Mouse (Mus musculus) intestine, embryonic 14.5 days (tissue): ENCODE data around the gene Ddb2. TPM values are rescaled to one million over a fixed set of nuclear protein-coding genes. Genes with fewer than 3 reads are reported as not detected.

Experiments
- ATAC-seq: fragments of 200-750 bp; cut with Nextera tagmentation; replicated peaks from 2 replicates; pipeline ENCODE4 v1.8.0; 2017; ENCODE audit warnings: low read depth, moderate number of reproducible peaks, moderate TSS enrichment, moderate library complexity; ENCODE audit not compliant: low FRiP score, low TSS enrichment
- DNase-seq: peaks from one replicate; pipeline ENCODE4 v3.0.0-alpha.2; 2018; ENCODE audit warnings: low spot score
- H3K27ac ChIP-seq: fragments of 300-500 bp; sonication (generic); 2 replicates; pipeline ENCODE4 v1.5.1; 2014; ENCODE audit warnings: low read depth, mild to moderate bottlenecking, control low read depth
- H3K27me3 ChIP-seq: fragments of 300-500 bp; sonication (generic); replicated peaks from 2 replicates; pipeline ENCODE4 v1.6.1; 2014; ENCODE audit warnings: low read length, control low read depth; ENCODE audit not compliant: control insufficient read depth, insufficient read depth
- H3K36me3 ChIP-seq: fragments of 300-500 bp; sonication (generic); 2 replicates; pipeline ENCODE4 v1.6.1; 2014; ENCODE audit warnings: low read length, control low read depth; ENCODE audit not compliant: control insufficient read depth, insufficient read depth
- H3K4me1 ChIP-seq: fragments of 300-500 bp; sonication (generic); replicated peaks from 2 replicates; pipeline ENCODE4 v1.6.1; 2014; ENCODE audit warnings: low read length, control low read depth, mixed read lengths; ENCODE audit not compliant: control insufficient read depth, insufficient read depth
- H3K4me2 ChIP-seq: fragments of 300-500 bp; sonication (generic); 2 replicates; pipeline ENCODE4 v1.6.1; 2014; ENCODE audit warnings: low read length
- H3K4me3 ChIP-seq: fragments of 300-500 bp; sonication (generic); 2 replicates; pipeline ENCODE4 v1.5.1; 2014; ENCODE audit warnings: low read depth, low read length, control low read depth, mixed read lengths
- H3K9ac ChIP-seq: fragments of 300-500 bp; sonication (generic); 2 replicates; pipeline ENCODE4 v1.6.1; 2014; ENCODE audit warnings: mild to moderate bottlenecking, low read length
- H3K9me3 ChIP-seq: fragments of 300-500 bp; sonication (generic); 2 replicates; pipeline ENCODE4 v1.6.1; 2016; ENCODE audit warnings: low read length, control low read depth; ENCODE audit not compliant: control insufficient read depth
- WGBS: fragments of 180-500 bp; shearing (Covaris S2); extraction: QIAGEN DNeasy Blood & Tissue Kit; methylation state at CpG from one replicate; pipeline ENCODE4 v1.1.7; 2014; 5-methylcytosine and 5-hydroxymethylcytosine counted together
- polyA plus RNA-seq: library from polyadenylated mRNA; unstranded; fragments of >200 nt; fragmentation: Nextera tagmentation; extraction: Ambion mirVana; gene quantifications from 2 replicates; pipeline ENCODE4 v1.2.1, GENCODE M21; 2014

Ddb2 gene
- polyA plus RNA-seq: 16.3 and 22.2 TPM in 2 replicates

DNA sequence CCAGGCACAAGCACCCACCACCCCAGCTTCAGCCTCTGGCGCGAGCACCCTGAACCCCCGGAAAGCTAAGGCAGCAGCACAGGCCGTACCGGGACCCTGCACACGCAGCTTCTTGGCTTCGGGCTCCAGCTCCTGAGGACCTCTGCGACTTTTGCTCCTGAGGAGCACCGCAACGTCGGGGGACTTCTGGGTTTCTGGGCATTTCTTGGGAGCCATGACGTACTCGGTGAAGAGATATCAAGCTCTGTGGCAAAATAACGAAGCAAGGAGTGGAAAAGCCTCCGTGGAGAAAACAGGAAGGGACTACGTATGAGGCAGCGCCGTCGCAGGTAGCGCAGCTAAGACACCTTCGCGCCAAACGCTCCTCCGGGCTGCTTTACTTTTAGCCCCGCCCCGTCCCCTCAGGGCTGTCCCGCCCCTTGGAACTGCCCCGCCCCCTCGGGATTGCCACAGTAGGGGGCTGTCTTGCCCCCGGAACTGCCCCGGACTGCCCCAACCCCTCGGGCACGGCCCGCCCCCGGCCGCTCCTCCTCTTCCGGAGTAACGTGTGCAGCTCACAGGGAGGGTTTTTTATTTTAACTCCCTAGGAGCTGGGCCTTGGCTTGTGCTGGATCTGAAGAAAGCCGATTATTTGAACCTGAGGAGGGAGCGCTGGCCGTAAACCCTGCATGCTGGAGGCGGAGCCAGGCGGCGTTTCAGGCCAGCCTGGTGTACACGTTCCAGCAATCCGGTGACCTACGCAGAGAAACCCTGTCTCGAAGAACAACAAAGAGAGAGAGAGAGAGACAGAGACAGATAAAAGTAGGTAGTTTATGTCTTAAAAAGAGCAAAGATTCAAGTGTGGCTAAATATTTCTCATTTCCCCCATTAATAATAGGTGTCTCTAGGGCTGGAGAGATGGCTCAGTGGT, at the start of gene Ddb2:
Gene Ddb2 (minus strand): TSS at position 382 of the 910 bp plus-strand sequence.
- H3K36me3 ChIP-seq: 0 out of 2 replicates have a peak, but pooled peaks cover 3% of the 10 kb centered on the region
- WGBS: under 1% methylated on average over 47 of the region's 48 CpGs
- peak within 1 kb of the TSS; percentile 62 for H3K4me3 ChIP-seq

GRCm38 (mm10) chr2:91285885-91286505, 49.2 kb upstream of the Ddb2 start:
- Histone ChIP-seq H3K4me3 (no peak overlapping the region), H3K4me1 (peaks cover 3% of the 10 kb centered on the region; the same call in 1 of the 2 replicates), H3K9ac (no peak overlapping the region), H3K27ac (no peak overlapping the region), H3K4me2 (no peak overlapping the region), H3K36me3 (no peaks in the 10 kb centered on the region), H3K27me3 (no peaks in the 10 kb centered on the region), H3K9me3 (no peaks in the 10 kb centered on the region)
- WGBS: 16% methylated on average over 7 of the region's 7 CpGs
- DNase-seq (peak; percentile 92), ATAC-seq (no peak; the same call in 1 of the 2 replicates)

More for the DNA sequence above, at the start of gene Ddb2:
- H3K27me3 ChIP-seq: no peaks in the 10 kb centered on the region
- H3K9ac ChIP-seq: peak within 1 kb of the TSS; percentile 66
- H3K4me1 ChIP-seq: peaks cover 5% of the 10 kb centered on the region; the same call in 1 of the 2 replicates
- ATAC-seq (peak; percentile 99), DNase-seq (peak; percentile 99)
- no peaks in the 10 kb centered on the region for H3K9me3 ChIP-seq
- H3K27ac ChIP-seq: peak within 1 kb of the TSS; percentile 90
- H3K4me2 ChIP-seq: peak within 1 kb of the TSS; percentile 80

- Histone ChIP-seq H3K9me3 (no peaks in the 10 kb centered on the region), H3K27ac (no peak overlapping the region), H3K9ac (no peak overlapping the region), H3K4me2 (no peak overlapping the region), H3K4me1 (0 out of 2 replicates have a peak, but pooled peaks cover 3% of the 10 kb centered on the region), H3K36me3 (no peaks in the 10 kb centered on the region), H3K4me3 (no peak overlapping the region), H3K27me3 (no peaks in the 10 kb centered on the region)
- WGBS: 67% methylated on average over 13 of the region's 13 CpGs
- no peak for DNase-seq
- ATAC-seq: no peak
Observed at GRCm38 (mm10) chr2:91284375-91285199, 47.8 kb upstream of the Ddb2 start.

GRCm38 (mm10) chr2:91283972-91284371, 47.2 kb upstream of the Ddb2 start:
- 80% methylated on average over 3 of the region's 3 CpGs for WGBS
- no peak for DNase-seq
- Histone ChIP-seq H3K4me2 (no peak overlapping the region), H3K27ac (no peak overlapping the region), H3K4me1 (0 out of 2 replicates have a peak, but pooled peaks cover 3% of the 10 kb centered on the region), H3K27me3 (no peaks in the 10 kb centered on the region), H3K9me3 (no peaks in the 10 kb centered on the region), H3K36me3 (no peaks in the 10 kb centered on the region), H3K4me3 (no peak overlapping the region), H3K9ac (no peak overlapping the region)
- ATAC-seq: no peak

DNA sequence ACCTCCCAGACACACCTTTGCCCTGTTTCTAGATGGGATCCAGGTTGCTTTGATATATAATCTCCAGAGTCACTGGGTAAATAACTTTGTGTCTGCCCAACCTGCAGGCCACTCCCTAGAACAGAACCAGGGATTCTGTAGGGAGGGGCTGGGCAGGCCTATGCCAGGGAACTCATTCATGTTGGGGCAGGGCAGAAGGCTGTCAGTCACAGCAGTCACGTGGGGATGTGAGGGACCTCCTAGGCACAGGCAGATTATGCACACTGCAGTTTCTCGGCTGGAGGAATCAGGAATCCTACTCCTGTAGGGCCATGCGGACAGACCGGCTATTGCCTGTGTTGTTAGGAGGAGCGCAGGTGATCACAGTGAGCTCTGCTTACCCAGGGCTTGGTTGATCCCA, 44.6 kb upstream of the Ddb2 start:
- DNase-seq (no peak), ATAC-seq (peak; percentile 78)
- Histone ChIP-seq H3K36me3 (peaks cover 11% of the 10 kb centered on the region), H3K27me3 (no peaks in the 10 kb centered on the region), H3K4me2 (no peak overlapping the region), H3K9me3 (no peaks in the 10 kb centered on the region), H3K4me1 (0 out of 2 replicates have a peak, but pooled peaks cover 3% of the 10 kb centered on the region), H3K4me3 (no peak overlapping the region), H3K27ac (no peak overlapping the region), H3K9ac (no peak overlapping the region)
- 54% methylated on average over 5 of the region's 5 CpGs for WGBS

GRCm38 (mm10) chr2:91279372-91279755, 42.6 kb upstream of the Ddb2 start:
- Histone ChIP-seq H3K27me3 (no peaks in the 10 kb centered on the region), H3K36me3 (peaks cover 28% of the 10 kb centered on the region), H3K9me3 (no peaks in the 10 kb centered on the region), H3K4me3 (no peak overlapping the region), H3K9ac (no peak overlapping the region), H3K27ac (no peak overlapping the region), H3K4me1 (0 out of 2 replicates have a peak, but pooled peaks cover 3% of the 10 kb centered on the region), H3K4me2 (no peak overlapping the region)
- ATAC-seq (peak; percentile 49), DNase-seq (no peak)
- WGBS: 51% methylated on average over 2 of the region's 2 CpGs

GRCm38 (mm10) chr2:91278749-91279371, 42.1 kb upstream of the Ddb2 start:
- H3K4me2 ChIP-seq: no peak overlapping the region
- DNase-seq (peak; percentile 82), ATAC-seq (peak; percentile 42)
- no peak overlapping the region for H3K9ac ChIP-seq
- no peaks in the 10 kb centered on the region for H3K27me3 ChIP-seq
- H3K9me3 ChIP-seq: no peaks in the 10 kb centered on the region
- 0 out of 2 replicates have a peak, but pooled peaks cover 3% of the 10 kb centered on the region for H3K4me1 ChIP-seq
- 30% methylated on average over 10 of the region's 10 CpGs for whole genome bisulfite sequencing
- no peak overlapping the region for H3K4me3 ChIP-seq
- H3K27ac ChIP-seq: no peak overlapping the region
- H3K36me3 ChIP-seq: peaks cover 33% of the 10 kb centered on the region
